Mouse (Mus musculus) limb, embryonic 12.5 days (tissue): ENCODE measurements around the gene Trappc1. TPM values are rescaled to one million over a fixed set of nuclear protein-coding genes. Genes with fewer than 3 reads are reported as not detected.
A peak's percentile ranks its signal among the peaks of the same experiment; 100 is the strongest.
"Not testable (repeated sequence)": the region's sequence is repeated elsewhere in the genome, so short reads cannot be mapped to it uniquely, and the experiment has no call there.

Experiments
- ATAC-seq: fragments of 200-750 bp; cut with Nextera tagmentation; 2 replicates; pipeline ENCODE4 v1.8.0; 2017; ENCODE audit warnings: low read depth, moderate TSS enrichment; ENCODE audit not compliant: insufficient number of reproducible peaks, insufficient read depth, low FRiP score, low TSS enrichment
- H3K27ac ChIP-seq: fragments of 300-500 bp; sonication (generic); 2 replicates; pipeline ENCODE4 v1.5.1; 2016; ENCODE audit warnings: mild to moderate bottlenecking, moderate library complexity
- H3K27me3 ChIP-seq: fragments of 300-500 bp; sonication (generic); 2 replicates; pipeline ENCODE4 v1.6.1; 2016; ENCODE audit warnings: mild to moderate bottlenecking, moderate library complexity
- H3K36me3 ChIP-seq: fragments of 300-500 bp; sonication (generic); 2 replicates; pipeline ENCODE4 v1.6.1; 2016; ENCODE audit warnings: mild to moderate bottlenecking, moderate library complexity
- H3K4me1 ChIP-seq: fragments of 300-500 bp; sonication (generic); replicated peaks from 2 replicates; pipeline ENCODE4 v1.6.1; 2016
- H3K4me2 ChIP-seq: fragments of 300-500 bp; sonication (generic); 2 replicates; pipeline ENCODE4 v1.6.1; 2016; ENCODE audit warnings: mild to moderate bottlenecking, moderate library complexity
- H3K4me3 ChIP-seq: fragments of 300-500 bp; sonication (generic); replicated peaks from 2 replicates; pipeline ENCODE4 v1.5.1; 2016; ENCODE audit warnings: mild to moderate bottlenecking
- H3K9ac ChIP-seq: fragments of 300-500 bp; sonication (generic); replicated peaks from 2 replicates; pipeline ENCODE4 v1.6.1; 2016; ENCODE audit warnings: mild to moderate bottlenecking, moderate library complexity
- H3K9me3 ChIP-seq: fragments of 300-500 bp; sonication (generic); 2 replicates; pipeline ENCODE4 v1.6.1; 2016; ENCODE audit warnings: mild to moderate bottlenecking, moderate library complexity
- WGBS: fragments of 180-500 bp; shearing (Covaris S2); methylation state at CpG from one replicate; pipeline ENCODE4 v1.1.7; 2016; 5-methylcytosine and 5-hydroxymethylcytosine counted together
- polyA plus RNA-seq: library from polyadenylated mRNA; unstranded; fragments of >200 nt; fragmentation: Nextera tagmentation; extraction: Ambion mirVana; gene quantifications from 2 replicates; pipeline ENCODE4 v1.2.1, GENCODE M21; 2016

The Trappc1 gene
- polyA plus RNA-seq, 1 experiment from 2014 or later, result 136 TPM

GRCm38 (mm10) chr11:69316361-69316760, 7.4 kb upstream of the Trappc1 start:
- 95% methylated on average over 6 of the region's 6 CpGs for WGBS
- Histone ChIP-seq H3K9ac (no peak overlapping the region), H3K4me1 (no peaks in the 10 kb centered on the region), H3K27ac (no peak overlapping the region), H3K4me2 (no peak overlapping the region), H3K4me3 (no peak overlapping the region), H3K9me3 (no peaks in the 10 kb centered on the region), H3K36me3 (peaks cover 87% of the 10 kb centered on the region), H3K27me3 (no peaks in the 10 kb centered on the region)
- no peak for ATAC-seq

- 86% methylated on average over 3 of the region's 3 CpGs for WGBS
- H3K27me3 ChIP-seq, H3K27ac ChIP-seq, H3K4me2 ChIP-seq, H3K9ac ChIP-seq, H3K9me3 ChIP-seq, H3K4me3 ChIP-seq, ATAC-seq: not testable (repeated sequence)
- Histone ChIP-seq H3K36me3 (peaks cover 75% of the 10 kb centered on the region), H3K4me1 (peaks cover 15% of the 10 kb centered on the region)
These were observed 5.8 kb upstream of the Trappc1 start for GRCm38 (mm10) chr11:69318000-69318399.

- WGBS, result 92% methylated on average over 6 of the region's 6 CpGs
- no peak for ATAC-seq
- Histone ChIP-seq H3K36me3 (peaks cover 42% of the 10 kb centered on the region), H3K27me3 (peaks cover 5% of the 10 kb centered on the region), H3K9ac (no peak overlapping the region; the same call in 1 of the 2 replicates), H3K9me3 (no peaks in the 10 kb centered on the region), H3K4me2 (peak overlapping the region; percentile 84), H3K4me1 (peaks cover 37% of the 10 kb centered on the region), H3K27ac (no peak overlapping the region), H3K4me3 (no peak overlapping the region)
These were observed 2.2 kb upstream of the Trappc1 start for GRCm38 (mm10) chr11:69321580-69321979.

GRCm38 (mm10) chr11:69322010-69322409, 1.8 kb upstream of the Trappc1 start:
- H3K36me3 ChIP-seq, result peaks cover 38% of the 10 kb centered on the region
- no peaks in the 10 kb centered on the region for H3K9me3 ChIP-seq
- H3K4me1 ChIP-seq, result peaks cover 41% of the 10 kb centered on the region
- ATAC-seq, result no peak
- H3K4me3 ChIP-seq, result peak overlapping the region; percentile 61
- H3K27me3 ChIP-seq, result peaks cover 9% of the 10 kb centered on the region
- no peak overlapping the region for H3K27ac ChIP-seq
- H3K4me2 ChIP-seq, result peak overlapping the region; percentile 84
- 77% methylated on average over 6 of the region's 6 CpGs for WGBS
- peak overlapping the region; percentile 81; the same call in 1 of the 2 replicates for H3K9ac ChIP-seq

GRCm38 (mm10) chr11:69322693-69323471, 898 bp upstream of the Trappc1 start:
- Histone ChIP-seq H3K9ac (peak overlapping the region; percentile 81), H3K4me3 (peak overlapping the region; percentile 61), H3K4me2 (peak overlapping the region; percentile 84), H3K4me1 (peaks cover 44% of the 10 kb centered on the region), H3K27ac (peak overlapping the region; percentile 93), H3K27me3 (peaks cover 18% of the 10 kb centered on the region), H3K9me3 (no peaks in the 10 kb centered on the region), H3K36me3 (peaks cover 30% of the 10 kb centered on the region)
- 23% methylated on average over 18 of the region's 18 CpGs for WGBS
- ATAC-seq, result no peak

- peak overlapping the region; percentile 84 for H3K4me2 ChIP-seq
- H3K27ac ChIP-seq, result no peak overlapping the region
- H3K4me3 ChIP-seq, result peak overlapping the region; percentile 61
- H3K9me3 ChIP-seq, result no peaks in the 10 kb centered on the region
- H3K27me3 ChIP-seq, result peaks cover 29% of the 10 kb centered on the region
- H3K36me3 ChIP-seq, result peaks cover 12% of the 10 kb centered on the region
- WGBS, result 80% methylated on average over 6 of the region's 6 CpGs
- ATAC-seq, result no peak
- no peak overlapping the region for H3K9ac ChIP-seq
- H3K4me1 ChIP-seq, result peaks cover 44% of the 10 kb centered on the region
These were observed 969 bp downstream of the Trappc1 start for GRCm38 (mm10) chr11:69324749-69325148.

- H3K9ac ChIP-seq, result peak within 1 kb of the TSS; percentile 63
- 11% methylated on average over 26 of the region's 26 CpGs for WGBS
- peak within 1 kb of the TSS; percentile 54 for H3K4me3 ChIP-seq
- H3K27ac ChIP-seq, result no peak within 1 kb of the TSS
- H3K4me1 ChIP-seq, result peaks cover 44% of the 10 kb centered on the region
- H3K36me3 ChIP-seq, result peaks cover 3% of the 10 kb centered on the region; the same call in 1 of the 2 replicates
- H3K27me3 ChIP-seq, result peaks cover 32% of the 10 kb centered on the region
- peak within 1 kb of the TSS; percentile 82 for H3K4me2 ChIP-seq
- H3K9me3 ChIP-seq, result no peaks in the 10 kb centered on the region
- 0 out of 2 replicates have a peak, but pooled peaks have one; percentile 11 for ATAC-seq
These were observed 2.0 kb downstream of the Trappc1 start, which contains the start of gene Kcnab3 for GRCm38 (mm10) chr11:69325628-69326407. Gene Kcnab3, plus strand, starts transcription at chr11:69326258.

GRCm38 (mm10) chr11:69326408-69327156, 2.8 kb downstream of the Trappc1 start:
- no peaks in the 10 kb centered on the region for H3K36me3 ChIP-seq
- no peaks in the 10 kb centered on the region for H3K9me3 ChIP-seq
- H3K4me1 ChIP-seq, result peaks cover 51% of the 10 kb centered on the region
- WGBS, result 2% methylated on average over 45 of the region's 45 CpGs
- peak overlapping the region; percentile 54 for H3K4me3 ChIP-seq
- 0 out of 2 replicates have a peak, but pooled peaks have one; percentile 16 for ATAC-seq
- peaks cover 32% of the 10 kb centered on the region for H3K27me3 ChIP-seq
- no peak overlapping the region for H3K27ac ChIP-seq
- peak overlapping the region; percentile 82 for H3K4me2 ChIP-seq
- peak overlapping the region; percentile 63 for H3K9ac ChIP-seq

- peaks cover 32% of the 10 kb centered on the region for H3K27me3 ChIP-seq
- no peaks in the 10 kb centered on the region for H3K36me3 ChIP-seq
- H3K4me2 ChIP-seq, result peak overlapping the region; percentile 82
- peak overlapping the region; percentile 54 for H3K4me3 ChIP-seq
- H3K9ac ChIP-seq, result peak overlapping the region; percentile 63; the same call in 1 of the 2 replicates
- peaks cover 48% of the 10 kb centered on the region for H3K4me1 ChIP-seq
- ATAC-seq, result no peak
- H3K9me3 ChIP-seq, result no peaks in the 10 kb centered on the region
- WGBS, result 12% methylated on average over 9 of the region's 9 CpGs
- no peak overlapping the region for H3K27ac ChIP-seq
These were observed 3.3 kb downstream of the Trappc1 start for GRCm38 (mm10) chr11:69327157-69327442.

GRCm38 (mm10) chr11:69327648-69328047, 3.9 kb downstream of the Trappc1 start:
- 57% methylated on average over 6 of the region's 6 CpGs for WGBS
- H3K27me3 ChIP-seq, result peaks cover 32% of the 10 kb centered on the region
- H3K36me3 ChIP-seq, result no peaks in the 10 kb centered on the region
- no peak overlapping the region for H3K27ac ChIP-seq
- H3K9me3 ChIP-seq, result no peaks in the 10 kb centered on the region
- ATAC-seq, result no peak
- H3K9ac ChIP-seq, result no peak overlapping the region
- no peak overlapping the region for H3K4me3 ChIP-seq
- H3K4me2 ChIP-seq, result no peak overlapping the region
- H3K4me1 ChIP-seq, result peaks cover 48% of the 10 kb centered on the region

- no peak overlapping the region for H3K4me3 ChIP-seq
- no peaks in the 10 kb centered on the region for H3K9me3 ChIP-seq
- H3K9ac ChIP-seq, result no peak overlapping the region
- 89% methylated on average over 6 of the region's 6 CpGs for WGBS
- H3K4me2 ChIP-seq, result no peak overlapping the region
- H3K27me3 ChIP-seq, result peaks cover 32% of the 10 kb centered on the region
- H3K36me3 ChIP-seq, result no peaks in the 10 kb centered on the region
- no peak overlapping the region for H3K27ac ChIP-seq
- ATAC-seq, result no peak
- peaks cover 49% of the 10 kb centered on the region for H3K4me1 ChIP-seq
These were observed 4.7 kb downstream of the Trappc1 start for GRCm38 (mm10) chr11:69328517-69328916.
